Mouse (Mus musculus) megakaryocyte, embryonic 14.5 days (primary cell): ENCODE data around the gene Gtf2ird1.

Experiments used
- FLI1 ChIP-seq: IDR thresholded peaks from 2 replicates; pipeline ENCODE4 v1.6.1; 2012; ENCODE audit warnings: low read length, inconsistent platforms, mixed read lengths
- GATA1 ChIP-seq: IDR thresholded peaks from 3 replicates; pipeline ENCODE4 v1.6.1; 2012; ENCODE audit warnings: mixed read lengths, low read length, inconsistent platforms, borderline replicate concordance

GRCm38 (mm10) chr5:134430087-134430486, 26.4 kb downstream of the Gtf2ird1 start:
- TF ChIP-seq GATA1 = no peak
- TF ChIP-seq FLI1 = no peak
